Mouse (Mus musculus) heart, embryonic 13.5 days (tissue): ENCODE measurements around the gene Mcf2l. TPM values are rescaled to one million over a fixed set of nuclear protein-coding genes. Genes with fewer than 3 reads are reported as not detected.

Experiments used
- ATAC-seq: fragments of 200-750 bp; cut with Nextera tagmentation; 2 replicates; pipeline ENCODE4 v1.8.0; 2017; ENCODE audit warnings: moderate TSS enrichment; ENCODE audit not compliant: insufficient number of reproducible peaks, low FRiP score, low TSS enrichment; ENCODE audit errors: extremely low read depth
- H3K27ac ChIP-seq: fragments of 300-500 bp; sonication (generic); replicated peaks from 2 replicates; pipeline ENCODE4 v1.5.1; 2015; ENCODE audit warnings: moderate library complexity, mild to moderate bottlenecking, inconsistent platforms
- H3K27me3 ChIP-seq: fragments of 300-500 bp; sonication (generic); replicated peaks from 2 replicates; pipeline ENCODE4 v1.6.1; 2015; ENCODE audit warnings: mild to moderate bottlenecking, inconsistent platforms
- H3K36me3 ChIP-seq: fragments of 300-500 bp; sonication (generic); 2 replicates; pipeline ENCODE4 v1.6.1; 2015; ENCODE audit warnings: mild to moderate bottlenecking, inconsistent platforms
- H3K4me1 ChIP-seq: fragments of 300-500 bp; sonication (generic); 2 replicates; pipeline ENCODE4 v1.6.1; 2015; ENCODE audit warnings: inconsistent platforms
- H3K4me2 ChIP-seq: fragments of 300-500 bp; sonication (generic); 2 replicates; pipeline ENCODE4 v1.6.1; 2015; ENCODE audit warnings: inconsistent platforms, mild to moderate bottlenecking, moderate library complexity
- H3K4me3 ChIP-seq: fragments of 300-500 bp; sonication (generic); 2 replicates; pipeline ENCODE4 v1.5.1; 2015; ENCODE audit warnings: moderate library complexity, mild to moderate bottlenecking, inconsistent platforms
- H3K9ac ChIP-seq: fragments of 300-500 bp; sonication (generic); 2 replicates; pipeline ENCODE4 v1.6.1; 2015; ENCODE audit warnings: inconsistent platforms, mild to moderate bottlenecking, moderate library complexity
- H3K9me3 ChIP-seq: fragments of 300-500 bp; sonication (generic); 2 replicates; pipeline ENCODE4 v1.6.1; 2016; ENCODE audit warnings: inconsistent platforms
- WGBS: fragments of 180-500 bp; shearing (Covaris S2); methylation state at CpG from one replicate; pipeline ENCODE4 v1.1.7; 2015; ENCODE audit warnings: mixed read lengths; 5-methylcytosine and 5-hydroxymethylcytosine counted together
- polyA plus RNA-seq: library from polyadenylated mRNA; unstranded; fragments of >200 nt; fragmentation: Nextera tagmentation; extraction: Ambion mirVana; gene quantifications from 2 replicates; pipeline ENCODE4 v1.2.1, GENCODE M21; 2015

The Mcf2l gene
- polyA plus RNA-seq, 1 experiment from 2014 or later = 7.1 TPM

GRCm38 (mm10) chr8:12842342-12842995 is 31.1 kb upstream of the Mcf2l start:
- H3K4me3 ChIP-seq = no peak overlapping the region
- no peak overlapping the region for H3K9ac ChIP-seq
- no peak overlapping the region for H3K4me2 ChIP-seq
- no peaks in the 10 kb centered on the region for H3K27me3 ChIP-seq
- no peak overlapping the region for H3K27ac ChIP-seq
- no peaks in the 10 kb centered on the region for H3K9me3 ChIP-seq
- peaks cover 88% of the 10 kb centered on the region for H3K36me3 ChIP-seq
- 79% methylated on average over 11 of the region's 11 CpGs for WGBS
- ATAC-seq = no peak
- H3K4me1 ChIP-seq = peaks cover 3% of the 10 kb centered on the region; the same call in 1 of the 2 replicates

DNA sequence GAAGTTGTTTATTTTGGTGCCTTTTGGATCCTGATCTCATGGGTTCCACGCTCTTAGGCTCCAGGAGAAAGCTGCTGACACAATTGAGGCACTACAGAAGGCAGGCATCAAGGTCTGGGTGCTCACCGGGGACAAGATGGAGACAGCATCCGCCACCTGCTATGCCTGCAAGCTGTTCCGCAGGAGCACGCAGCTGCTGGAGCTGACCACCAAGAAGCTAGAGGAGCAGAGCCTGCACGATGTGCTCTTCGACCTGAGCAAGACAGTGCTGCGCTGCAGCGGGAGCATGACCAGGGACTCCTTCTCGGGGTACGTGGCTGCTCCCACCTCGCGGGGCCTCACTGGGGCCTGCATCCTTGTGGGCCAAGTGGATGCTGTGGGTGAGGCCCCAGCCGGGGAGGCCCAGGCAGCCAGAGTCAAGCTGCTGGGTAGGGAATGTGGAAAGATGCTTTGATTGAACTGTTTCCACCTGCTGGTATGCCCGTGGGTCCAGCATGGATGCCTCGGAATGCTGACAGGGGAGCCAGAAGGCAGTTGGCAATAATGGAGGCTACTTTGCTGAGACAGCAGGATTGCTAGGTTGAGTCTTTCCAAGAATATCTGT is 29.2 kb upstream of the Mcf2l start:
- no peak overlapping the region for H3K27ac ChIP-seq
- peaks cover 3% of the 10 kb centered on the region; the same call in 1 of the 2 replicates for H3K4me1 ChIP-seq
- H3K27me3 ChIP-seq = no peaks in the 10 kb centered on the region
- ATAC-seq = no peak
- H3K9ac ChIP-seq = no peak overlapping the region
- peaks cover 90% of the 10 kb centered on the region for H3K36me3 ChIP-seq
- 86% methylated on average over 16 of the region's 16 CpGs for WGBS
- no peak overlapping the region for H3K4me3 ChIP-seq
- H3K4me2 ChIP-seq = no peak overlapping the region
- no peaks in the 10 kb centered on the region for H3K9me3 ChIP-seq

DNA sequence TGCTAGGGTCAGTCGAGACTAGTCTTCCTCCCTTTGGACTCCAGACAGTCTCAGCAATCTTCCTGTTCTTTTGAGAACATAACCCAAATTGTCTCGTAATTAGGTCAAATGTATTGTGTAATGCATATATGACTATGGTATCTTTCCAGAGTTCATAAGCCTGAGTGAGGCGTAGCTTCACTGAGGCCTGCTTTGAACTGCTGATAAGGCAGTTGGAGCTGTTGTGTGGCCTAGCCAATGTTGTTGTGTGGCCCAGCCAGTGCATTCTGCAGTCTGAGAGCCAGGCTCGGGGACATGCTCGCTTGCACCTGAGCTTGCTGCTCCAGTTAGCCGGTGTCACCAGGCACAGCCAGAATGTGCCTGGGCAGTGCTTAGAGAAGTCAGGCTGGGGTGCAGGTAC is 27.2 kb upstream of the Mcf2l start:
- no peak for ATAC-seq
- Histone ChIP-seq H3K9me3 (no peaks in the 10 kb centered on the region), H3K27ac (no peak overlapping the region), H3K36me3 (peaks cover 93% of the 10 kb centered on the region), H3K9ac (no peak overlapping the region), H3K4me3 (no peak overlapping the region), H3K4me2 (no peak overlapping the region), H3K4me1 (peaks cover 3% of the 10 kb centered on the region; the same call in 1 of the 2 replicates), H3K27me3 (no peaks in the 10 kb centered on the region)
- WGBS = 83% methylated on average over 6 of the region's 6 CpGs

DNA sequence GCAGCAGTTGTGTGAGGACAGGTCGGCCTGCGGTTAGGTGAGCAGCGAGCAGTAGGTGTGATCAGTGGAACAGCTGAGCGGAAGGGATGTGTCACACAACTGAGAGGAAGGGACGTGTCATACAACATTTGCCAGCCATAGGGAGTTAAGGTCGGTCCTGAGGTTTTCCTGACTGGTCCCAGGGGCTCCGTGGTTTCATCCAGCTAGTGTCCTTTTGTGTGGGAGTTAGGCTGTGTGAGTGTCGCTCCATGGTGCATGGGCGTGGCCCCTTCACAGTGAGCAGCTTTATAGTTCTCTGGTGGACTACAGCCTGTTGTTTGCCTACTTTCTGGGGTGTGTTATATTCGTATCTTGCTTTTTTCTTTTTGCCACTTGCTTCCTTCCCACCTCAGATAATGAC is 22.4 kb upstream of the Mcf2l start:
- Histone ChIP-seq H3K27me3 (no peaks in the 10 kb centered on the region), H3K4me3 (no peak overlapping the region), H3K4me2 (no peak overlapping the region), H3K9ac (no peak overlapping the region), H3K36me3 (peaks cover 67% of the 10 kb centered on the region), H3K4me1 (peaks cover 10% of the 10 kb centered on the region), H3K27ac (no peak overlapping the region), H3K9me3 (no peaks in the 10 kb centered on the region)
- no peak for ATAC-seq
- WGBS = 84% methylated on average over 10 of the region's 10 CpGs

DNA sequence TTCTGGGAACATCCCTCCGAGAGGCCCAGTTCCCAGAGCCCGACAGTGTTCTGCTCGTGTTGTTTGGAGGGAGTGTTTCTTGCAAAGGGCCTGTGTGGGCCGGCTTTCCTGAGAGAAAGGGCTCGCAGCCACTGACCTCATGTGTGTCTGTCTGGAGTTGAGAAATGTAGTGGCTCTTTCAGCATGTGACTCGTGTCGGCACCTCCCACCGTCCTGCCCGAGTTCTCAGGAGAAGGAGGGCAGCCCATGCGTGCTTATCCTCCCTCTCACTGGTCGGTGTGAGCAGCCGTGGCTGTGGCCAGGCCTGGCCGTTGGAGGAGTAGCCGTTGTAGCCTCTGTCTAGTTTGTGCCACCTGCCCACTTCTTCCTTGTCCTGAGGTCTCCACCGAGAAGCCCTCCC is 17.6 kb upstream of the Mcf2l start:
- Histone ChIP-seq H3K27ac (no peak overlapping the region), H3K36me3 (peaks cover 55% of the 10 kb centered on the region), H3K4me1 (peaks cover 13% of the 10 kb centered on the region), H3K4me3 (no peak overlapping the region), H3K9me3 (no peaks in the 10 kb centered on the region), H3K9ac (0 out of 2 replicates have a peak overlapping the region, but pooled peaks have one; percentile 8), H3K27me3 (no peaks in the 10 kb centered on the region), H3K4me2 (no peak overlapping the region)
- no peak for ATAC-seq
- WGBS = 39% methylated on average over 15 of the region's 15 CpGs

GRCm38 (mm10) chr8:12863061-12863460 is 10.5 kb upstream of the Mcf2l start:
- peaks cover 72% of the 10 kb centered on the region for H3K36me3 ChIP-seq
- H3K27me3 ChIP-seq = no peaks in the 10 kb centered on the region
- WGBS = 84% methylated on average over 3 of the region's 3 CpGs

GRCm38 (mm10) chr8:12863608-12864007 is 10.0 kb upstream of the Mcf2l start:
- no peak for ATAC-seq
- Histone ChIP-seq H3K4me1 (no peaks in the 10 kb centered on the region), H3K9me3 (no peaks in the 10 kb centered on the region), H3K36me3 (peaks cover 70% of the 10 kb centered on the region), H3K27me3 (no peaks in the 10 kb centered on the region), H3K4me3 (no peak overlapping the region), H3K27ac (no peak overlapping the region), H3K4me2 (no peak overlapping the region), H3K9ac (no peak overlapping the region)
- 80% methylated on average over 14 of the region's 14 CpGs for WGBS

More at GRCm38 (mm10) chr8:12863061-12863460, 10.5 kb upstream of the Mcf2l start:
- H3K4me1 ChIP-seq = no peaks in the 10 kb centered on the region
- H3K9me3 ChIP-seq = no peaks in the 10 kb centered on the region
- H3K4me3 ChIP-seq = no peak overlapping the region
- no peak for ATAC-seq
- no peak overlapping the region for H3K9ac ChIP-seq
- H3K27ac ChIP-seq = no peak overlapping the region
- no peak overlapping the region for H3K4me2 ChIP-seq

- H3K27ac ChIP-seq = no peak overlapping the region
These were observed 7.8 kb upstream of the Mcf2l start for GRCm38 (mm10) chr8:12865790-12866189.

GRCm38 (mm10) chr8:12869661-12870060 is 3.9 kb upstream of the Mcf2l start:
- WGBS = 69% methylated on average over 3 of the region's 3 CpGs
- Histone ChIP-seq H3K4me1 (peaks cover 22% of the 10 kb centered on the region), H3K4me3 (no peak overlapping the region), H3K4me2 (no peak overlapping the region), H3K9ac (no peak overlapping the region), H3K9me3 (no peaks in the 10 kb centered on the region), H3K27me3 (peaks cover 30% of the 10 kb centered on the region), H3K36me3 (peaks cover 14% of the 10 kb centered on the region), H3K27ac (no peak overlapping the region)
- no peak for ATAC-seq

More at GRCm38 (mm10) chr8:12865790-12866189, 7.8 kb upstream of the Mcf2l start:
- Histone ChIP-seq H3K9me3 (no peaks in the 10 kb centered on the region), H3K4me3 (no peak overlapping the region), H3K9ac (no peak overlapping the region), H3K27me3 (0 out of 2 replicates have a peak, but pooled peaks cover 3% of the 10 kb centered on the region), H3K36me3 (peaks cover 52% of the 10 kb centered on the region), H3K4me2 (no peak overlapping the region), H3K4me1 (peaks cover under 1% of the 10 kb centered on the region)
- 79% methylated on average over 6 of the region's 6 CpGs for WGBS
- ATAC-seq = no peak

DNA sequence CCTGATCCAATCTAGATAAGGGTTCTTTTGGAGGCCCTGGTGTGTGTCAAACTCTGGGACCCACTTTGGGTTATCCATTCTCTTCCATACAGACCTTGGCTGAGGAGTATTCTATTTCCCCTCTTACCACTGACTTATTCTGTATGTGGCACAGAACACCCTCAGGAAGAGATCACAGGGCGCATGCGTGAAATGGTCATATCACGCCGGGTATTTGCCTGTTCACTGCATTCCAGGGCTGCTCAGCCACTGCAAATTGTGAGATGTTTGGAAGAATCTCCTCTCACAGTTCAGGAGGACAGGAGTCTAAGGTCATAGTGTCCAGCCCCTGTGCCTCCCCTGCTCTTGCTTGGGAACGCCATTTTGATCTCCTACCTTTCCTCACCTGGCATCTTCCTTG is 3.0 kb upstream of the Mcf2l start:
- H3K27me3 ChIP-seq = peaks cover 40% of the 10 kb centered on the region
- H3K36me3 ChIP-seq = peaks cover 4% of the 10 kb centered on the region; the same call in 1 of the 2 replicates
- H3K4me3 ChIP-seq = no peak overlapping the region
- 79% methylated on average over 5 of the region's 5 CpGs for WGBS
- no peaks in the 10 kb centered on the region for H3K9me3 ChIP-seq
- H3K27ac ChIP-seq = no peak overlapping the region
- H3K9ac ChIP-seq = no peak overlapping the region
- no peak for ATAC-seq
- H3K4me1 ChIP-seq = peaks cover 22% of the 10 kb centered on the region
- no peak overlapping the region for H3K4me2 ChIP-seq

DNA sequence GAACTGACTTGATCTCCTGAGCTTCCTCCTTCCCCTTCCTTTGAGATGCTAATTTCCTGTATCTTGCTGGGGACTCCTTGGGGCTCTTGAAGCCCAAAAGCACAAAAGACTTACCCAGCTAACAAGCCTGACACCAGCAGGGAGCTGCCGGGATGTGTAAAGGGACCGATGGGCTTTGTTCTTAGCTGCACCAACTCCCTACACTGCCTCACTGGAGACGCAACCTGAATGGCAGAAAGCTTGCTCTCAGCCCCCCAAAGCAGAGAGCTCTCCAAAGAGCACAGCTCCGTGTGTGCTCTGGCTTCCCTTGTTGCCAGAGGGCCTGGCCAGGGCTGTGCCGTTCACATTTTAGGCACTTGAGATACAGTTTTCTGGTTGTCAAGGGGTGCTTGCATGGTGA is 2.1 kb upstream of the Mcf2l start:
- H3K4me2 ChIP-seq = no peak overlapping the region
- no peaks in the 10 kb centered on the region for H3K9me3 ChIP-seq
- H3K36me3 ChIP-seq = no peaks in the 10 kb centered on the region
- H3K9ac ChIP-seq = peak overlapping the region; percentile 37; the same call in 1 of the 2 replicates
- ATAC-seq = no peak
- peaks cover 45% of the 10 kb centered on the region for H3K27me3 ChIP-seq
- no peak overlapping the region for H3K4me3 ChIP-seq
- peaks cover 22% of the 10 kb centered on the region for H3K4me1 ChIP-seq
- H3K27ac ChIP-seq = no peak overlapping the region
- WGBS = 6% methylated on average over 5 of the region's 5 CpGs

- WGBS = 18% methylated on average over 9 of the region's 9 CpGs
- no peaks in the 10 kb centered on the region for H3K9me3 ChIP-seq
- ATAC-seq = no peak
- peak overlapping the region; percentile 87 for H3K4me2 ChIP-seq
- peaks cover 50% of the 10 kb centered on the region for H3K27me3 ChIP-seq
- H3K9ac ChIP-seq = peak overlapping the region; percentile 67
- H3K36me3 ChIP-seq = no peaks in the 10 kb centered on the region
- H3K27ac ChIP-seq = no peak overlapping the region
- H3K4me3 ChIP-seq = peak overlapping the region; percentile 65
- H3K4me1 ChIP-seq = peaks cover 23% of the 10 kb centered on the region
These were observed 636 bp upstream of the Mcf2l start for GRCm38 (mm10) chr8:12872983-12873356.
